ENCODE assay signal across 8 mouse cellular contexts in the genomic region with DNA sequence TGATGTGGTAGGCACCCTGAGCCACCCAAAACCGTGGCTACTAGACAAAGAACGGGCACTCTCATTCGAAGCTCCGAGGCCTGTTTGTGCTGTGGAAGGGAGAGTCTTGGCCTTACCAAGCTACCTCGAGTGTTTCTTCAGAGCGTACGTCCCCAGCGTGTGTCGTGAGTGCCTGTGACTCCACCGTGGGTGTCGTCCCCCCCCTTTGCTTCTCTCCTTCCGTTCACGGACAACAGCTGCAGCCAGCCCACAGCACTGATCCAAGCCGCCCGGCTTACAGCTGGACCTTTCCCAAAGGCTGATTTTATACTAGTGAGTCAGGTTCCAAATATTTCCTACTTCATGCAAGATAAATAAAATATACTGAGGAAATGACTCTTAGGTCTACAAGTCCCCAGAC.
DNase-seq lines count a peak whose midpoint lies in the region; ATAC-seq lines count a peak whose summit lies in the region.

No protein-coding gene starts in this region.

- H3K27ac ChIP-seq in embryonic facial prominence, embryonic 14.5 days (replicated peaks; ENCODE audit: low read depth, low read length) = no peak overlapping the region
- H3K27ac ChIP-seq in embryonic facial prominence, embryonic 10.5 days (replicated peaks) = no peak overlapping the region
- no peak overlapping the region for H3K27ac ChIP-seq in stomach, embryonic 16.5 days (ENCODE audit: low read length)

- no peaks in the 10 kb centered on the region for H3K36me3 ChIP-seq in embryonic facial prominence, embryonic 14.5 days (ENCODE audit: control insufficient read depth, insufficient read depth, low read length)
- no peaks in the 10 kb centered on the region for H3K36me3 ChIP-seq in embryonic facial prominence, embryonic 10.5 days (replicated peaks)
- no peaks in the 10 kb centered on the region for H3K36me3 ChIP-seq in stomach, embryonic 16.5 days (ENCODE audit: control insufficient read depth, insufficient read depth, low read length)

- no peak overlapping the region for H3K9ac ChIP-seq in embryonic facial prominence, embryonic 14.5 days (ENCODE audit: low read depth, low read length)
- no peak overlapping the region for H3K9ac ChIP-seq in stomach, embryonic 16.5 days (ENCODE audit: low read length)

- no peaks in the 10 kb centered on the region for H3K27me3 ChIP-seq in embryonic facial prominence, embryonic 14.5 days (replicated peaks; ENCODE audit: control insufficient read depth, insufficient read depth, low read length)
- H3K27me3 ChIP-seq in embryonic facial prominence, embryonic 10.5 days (replicated peaks; ENCODE audit: low read depth, poor library complexity, severe bottlenecking) = no peaks in the 10 kb centered on the region
- no peaks in the 10 kb centered on the region for H3K27me3 ChIP-seq in stomach, embryonic 16.5 days (ENCODE audit: control insufficient read depth, insufficient read depth, low read length)

- H3K4me2 ChIP-seq in embryonic facial prominence, embryonic 14.5 days (ENCODE audit: low read depth, low read length) = no peak overlapping the region
- 0 out of 2 replicates have a peak overlapping the region, but pooled peaks have one; percentile 1 for H3K4me2 ChIP-seq in stomach, embryonic 16.5 days (ENCODE audit: low read depth, low read length)

- 0 out of 2 replicates have a peak, but pooled peaks cover 4% of the 10 kb centered on the region for H3K4me1 ChIP-seq in embryonic facial prominence, embryonic 14.5 days (ENCODE audit: control insufficient read depth, insufficient read depth, low read length)
- H3K4me1 ChIP-seq in embryonic facial prominence, embryonic 10.5 days = 0 out of 2 replicates have a peak, but pooled peaks cover 3% of the 10 kb centered on the region
- H3K4me1 ChIP-seq in stomach, embryonic 16.5 days (ENCODE audit: control insufficient read depth, insufficient read depth, low read length) = no peaks in the 10 kb centered on the region

- WGBS in embryonic facial prominence, embryonic 14.5 days = 63% methylated on average over 15 of the region's 15 CpGs
- WGBS in embryonic facial prominence, embryonic 10.5 days = 87% methylated on average over 15 of the region's 15 CpGs
- 61% methylated on average over 15 of the region's 15 CpGs for WGBS in stomach, embryonic 16.5 days

- no peak overlapping the region for H3K4me3 ChIP-seq in embryonic facial prominence, embryonic 14.5 days (ENCODE audit: low read depth, low read length)
- no peak overlapping the region for H3K4me3 ChIP-seq in embryonic facial prominence, embryonic 10.5 days
- no peak overlapping the region for H3K4me3 ChIP-seq in stomach, embryonic 16.5 days (replicated peaks; ENCODE audit: low read length)

- ATAC-seq in embryonic facial prominence, embryonic 14.5 days (ENCODE audit: low read depth) = peak; percentile 79; the same call in 1 of the 2 replicates
- ATAC-seq in stomach, embryonic 16.5 days (ENCODE audit: insufficient read depth, low FRiP score) = peak; percentile 82

- DNase-seq in embryonic facial prominence, embryonic 14.5 days (ENCODE audit: low spot score) = peak; percentile 61
- no peak for DNase-seq in embryonic facial prominence, embryonic 10.5 days (ENCODE audit: low spot score)
- peak; percentile 7 for DNase-seq in ovary, postnatal 14 days (ENCODE audit: low spot score)
- no peak for DNase-seq in ovary, postnatal 10 days (ENCODE audit: low spot score)
- peak; percentile 75 for DNase-seq in kidney, postnatal 10 days
- no peak for DNase-seq in layer of hippocampus, postnatal 10 days (ENCODE audit: low spot score in 2 of 2)
- DNase-seq in cerebellum, postnatal 4 days (ENCODE audit: low spot score in 2 of 2) = no peak

- no peaks in the 10 kb centered on the region for H3K9me3 ChIP-seq in embryonic facial prominence, embryonic 14.5 days (ENCODE audit: control insufficient read depth, low read length)
- no peaks in the 10 kb centered on the region for H3K9me3 ChIP-seq in embryonic facial prominence, embryonic 10.5 days
- no peaks in the 10 kb centered on the region for H3K9me3 ChIP-seq in stomach, embryonic 16.5 days (replicated peaks; ENCODE audit: control insufficient read depth, low read length)

Comparison
In these comparisons a context has a peak if more than half of its experiments do, and no peak if none do; other contexts are left out.
1. DNase-seq: peak in embryonic facial prominence, embryonic 14.5 days (single experiment), ovary, postnatal 14 days (single experiment) and kidney, postnatal 10 days (single experiment); none in embryonic facial prominence, embryonic 10.5 days (single experiment), ovary, postnatal 10 days (single experiment), layer of hippocampus, postnatal 10 days (0 of 2) and cerebellum, postnatal 4 days (0 of 2).